Mouse (Mus musculus) cerebellum, adult 2 months (tissue): ENCODE results near the gene Mfsd13b.

Experiments used
- CTCF ChIP-seq: fragments of 200-500 bp; IDR thresholded peaks from 2 replicates; pipeline ENCODE4 v1.5.1; 2011; ENCODE audit warnings: low read depth, mild to moderate bottlenecking, control low read depth, low read length, moderate library complexity, borderline replicate concordance; ENCODE audit not compliant: insufficient read depth
- POLR2A ChIP-seq: fragments of 200-500 bp; IDR thresholded peaks from 2 replicates; pipeline ENCODE4 v1.6.1; 2011; ENCODE audit warnings: low read length, control low read depth, borderline replicate concordance; ENCODE audit not compliant: insufficient read depth

GRCm38 (mm10) chr7:121047624-121048023, 65.3 kb downstream of the Mfsd13b start:
- TF ChIP-seq CTCF (no peak), POLR2A (no peak)
